Mouse (Mus musculus) heart, embryonic 10.5 days (tissue): ENCODE data around the gene Lrrc45. TPM values are rescaled to one million over a fixed set of nuclear protein-coding genes. Genes with fewer than 3 reads are reported as not detected.

Experiments used
- polyA plus RNA-seq: library from polyadenylated mRNA; unstranded; fragments of >200 nt; fragmentation: Nextera tagmentation; extraction: Ambion mirVana; gene quantifications from 2 replicates; pipeline ENCODE4 v1.2.1, GENCODE M21; 2016

The Lrrc45 gene
- polyA plus RNA-seq, 1 experiment from 2014 or later: 43.6 TPM

Other genes with a start within 250 kb of the Lrrc45 start
- 46.0 and 52.2 TPM in 2 replicates for gene Arl16, start 246.3 kb upstream of the Lrrc45 start, polyA plus RNA-seq
- 259 and 270 TPM in 2 replicates for gene Mrpl12, start 229.3 kb upstream of the Lrrc45 start, polyA plus RNA-seq
- gene Slc25a10, start 222.1 kb upstream of the Lrrc45 start, polyA plus RNA-seq: 55.6 and 56.6 TPM in 2 replicates
- gene Gcgr, start 183.2 kb upstream of the Lrrc45 start, polyA plus RNA-seq: 0.26 and 2.2 TPM in 2 replicates
- 153 and 186 TPM in 2 replicates for gene Mcrip1, start 164.2 kb upstream of the Lrrc45 start, polyA plus RNA-seq
- gene Ppp1r27, start 162.8 kb upstream of the Lrrc45 start, polyA plus RNA-seq: not detected in 2 replicates
- gene P4hb, start 140.7 kb upstream of the Lrrc45 start, polyA plus RNA-seq: 550 and 670 TPM in 2 replicates
- 587 and 673 TPM in 2 replicates for gene Arhgdia, start 132.3 kb upstream of the Lrrc45 start, polyA plus RNA-seq
- 365 and 444 TPM in 2 replicates for gene Alyref, start 115.6 kb upstream of the Lrrc45 start, polyA plus RNA-seq
- gene Anapc11, start 115.5 kb upstream of the Lrrc45 start, polyA plus RNA-seq: 186 and 201 TPM in 2 replicates
- gene Npb, start 105.4 kb upstream of the Lrrc45 start, polyA plus RNA-seq: 4.8 and 7.0 TPM in 2 replicates
- gene Pcyt2, start 96.0 kb upstream of the Lrrc45 start, polyA plus RNA-seq: 119 and 130 TPM in 2 replicates
- gene Sirt7, start 88.7 kb upstream of the Lrrc45 start, polyA plus RNA-seq: 25.6 and 29.5 TPM in 2 replicates
- 22.7 and 28.2 TPM in 2 replicates for gene Mafg, start 80.3 kb upstream of the Lrrc45 start, polyA plus RNA-seq
- 28.5 and 29.9 TPM in 2 replicates for gene Pycr1, start 70.2 kb upstream of the Lrrc45 start, polyA plus RNA-seq
- 6.7 and 9.3 TPM in 2 replicates for gene Myadml2, start 65.8 kb upstream of the Lrrc45 start, polyA plus RNA-seq
- 1.6 and 5.8 TPM in 2 replicates for gene Notum, start 52.8 kb upstream of the Lrrc45 start, polyA plus RNA-seq
- gene Aspscr1, start 41.0 kb upstream of the Lrrc45 start, polyA plus RNA-seq: 127 and 134 TPM in 2 replicates
- gene Cenpx, start 187 bp upstream of the Lrrc45 start, polyA plus RNA-seq: 124 and 136 TPM in 2 replicates
- gene Rac3, start 7.5 kb downstream of the Lrrc45 start, polyA plus RNA-seq: 6.9 and 13.8 TPM in 2 replicates
- 8.8 and 10.6 TPM in 2 replicates for gene Dcxr, start 13.4 kb downstream of the Lrrc45 start, polyA plus RNA-seq
- 1.1 and 1.3 TPM in 2 replicates for gene Cbr2, start 18.2 kb downstream of the Lrrc45 start, polyA plus RNA-seq
- gene Hmga1b, start 48.9 kb downstream of the Lrrc45 start, polyA plus RNA-seq: 6.4 and 7.7 TPM in 2 replicates
- gene Rfng, start 70.3 kb downstream of the Lrrc45 start, polyA plus RNA-seq: 28.4 and 30.4 TPM in 2 replicates
- 184 and 208 TPM in 2 replicates for gene Gps1, start 70.3 kb downstream of the Lrrc45 start, polyA plus RNA-seq
- gene Dus1l, start 82.5 kb downstream of the Lrrc45 start, polyA plus RNA-seq: 70.5 and 88.8 TPM in 2 replicates
- 55.2 and 74.9 TPM in 2 replicates for gene Fasn, start 110.6 kb downstream of the Lrrc45 start, polyA plus RNA-seq
- gene Ccdc57, start 218.9 kb downstream of the Lrrc45 start, polyA plus RNA-seq: 6.0 and 6.5 TPM in 2 replicates
- 416 and 440 TPM in 2 replicates for gene Slc16a3, start 234.6 kb downstream of the Lrrc45 start, polyA plus RNA-seq